Mouse (Mus musculus) intestine, embryonic 14.5 days (tissue): ENCODE data around the gene 6030452D12Rik. TPM values are rescaled to one million over a fixed set of nuclear protein-coding genes. Genes with fewer than 3 reads are reported as not detected.

ENCODE experiments used
- polyA plus RNA-seq: library from polyadenylated mRNA; unstranded; fragments of >200 nt; fragmentation: Nextera tagmentation; extraction: Ambion mirVana; gene quantifications from 2 replicates; pipeline ENCODE4 v1.2.1, GENCODE M21; 2014

The 6030452D12Rik gene
- polyA plus RNA-seq, 1 experiment from 2014 or later = not detected

Other genes with a start within 250 kb of the 6030452D12Rik start
- 20.0 and 20.4 TPM in 2 replicates for gene Smpd3, start 162.5 kb upstream of the 6030452D12Rik start, polyA plus RNA-seq
- 21.2 and 23.0 TPM in 2 replicates for gene Zfp90, start 85.2 kb upstream of the 6030452D12Rik start, polyA plus RNA-seq
- gene Cdh3, start 10.4 kb downstream of the 6030452D12Rik start, polyA plus RNA-seq = 16.1 and 19.2 TPM in 2 replicates
- 9.1 and 11.7 TPM in 2 replicates for gene Gm10073, start 72.9 kb downstream of the 6030452D12Rik start, polyA plus RNA-seq
- 141 and 152 TPM in 2 replicates for gene Cdh1, start 102.8 kb downstream of the 6030452D12Rik start, polyA plus RNA-seq
- 9.1 and 10.9 TPM in 2 replicates for gene Tango6, start 182.5 kb downstream of the 6030452D12Rik start, polyA plus RNA-seq